Mouse (Mus musculus) embryonic facial prominence, embryonic 15.5 days (tissue): Measurements from ENCODE around the gene Pcnx. TPM values are rescaled to one million over a fixed set of nuclear protein-coding genes. Genes with fewer than 3 reads are reported as not detected.

ENCODE experiments used
- ATAC-seq: fragments of 200-750 bp; cut with Nextera tagmentation; 2 replicates; pipeline ENCODE4 v1.8.0; 2017; ENCODE audit warnings: low read depth, moderate TSS enrichment; ENCODE audit not compliant: insufficient number of reproducible peaks, low FRiP score, low TSS enrichment
- H3K27ac ChIP-seq: fragments of 300-500 bp; sonication (generic); replicated peaks from 2 replicates; pipeline ENCODE4 v1.5.1; 2015; ENCODE audit warnings: mild to moderate bottlenecking, inconsistent platforms
- H3K27me3 ChIP-seq: fragments of 300-500 bp; sonication (generic); 2 replicates; pipeline ENCODE4 v1.6.1; 2015; ENCODE audit warnings: inconsistent platforms
- H3K36me3 ChIP-seq: fragments of 300-500 bp; sonication (generic); 2 replicates; pipeline ENCODE4 v1.6.1; 2015; ENCODE audit warnings: mild to moderate bottlenecking, inconsistent platforms
- H3K4me1 ChIP-seq: fragments of 300-500 bp; sonication (generic); 2 replicates; pipeline ENCODE4 v1.6.1; 2015; ENCODE audit warnings: inconsistent platforms
- H3K4me2 ChIP-seq: fragments of 300-500 bp; sonication (generic); replicated peaks from 2 replicates; pipeline ENCODE4 v1.6.1; 2015; ENCODE audit warnings: mild to moderate bottlenecking, inconsistent platforms
- H3K4me3 ChIP-seq: fragments of 300-500 bp; sonication (generic); replicated peaks from 2 replicates; pipeline ENCODE4 v1.5.1; 2015; ENCODE audit warnings: mild to moderate bottlenecking, inconsistent platforms
- H3K9ac ChIP-seq: fragments of 300-500 bp; sonication (generic); 2 replicates; pipeline ENCODE4 v1.6.1; 2015; ENCODE audit warnings: inconsistent platforms
- H3K9me3 ChIP-seq: fragments of 300-500 bp; sonication (generic); replicated peaks from 2 replicates; pipeline ENCODE4 v1.6.1; 2016; ENCODE audit warnings: inconsistent platforms
- WGBS: fragments of 180-500 bp; shearing (Covaris S2); methylation state at CpG from one replicate; pipeline ENCODE4 v1.1.7; 2015; 5-methylcytosine and 5-hydroxymethylcytosine counted together
- polyA plus RNA-seq: library from polyadenylated mRNA; unstranded; fragments of >200 nt; fragmentation: Nextera tagmentation; extraction: Ambion mirVana; gene quantifications from 2 replicates; pipeline ENCODE4 v1.2.1, GENCODE M21; 2015

Gene Pcnx
- polyA plus RNA-seq, 1 experiment from 2014 or later = 11.0 TPM

GRCm38 (mm10) chr12:81927163-81927562 is 67.3 kb downstream of the Pcnx start:
- no peak overlapping the region for H3K4me2 ChIP-seq
- ATAC-seq = no peak
- H3K4me1 ChIP-seq = peaks cover 16% of the 10 kb centered on the region
- 0 out of 2 replicates have a peak, but pooled peaks cover 3% of the 10 kb centered on the region for H3K36me3 ChIP-seq
- H3K9ac ChIP-seq = no peak overlapping the region
- H3K4me3 ChIP-seq = no peak overlapping the region
- H3K27me3 ChIP-seq = no peaks in the 10 kb centered on the region
- H3K27ac ChIP-seq = no peak overlapping the region
- 80% methylated on average over 5 of the region's 5 CpGs for WGBS
- H3K9me3 ChIP-seq = no peaks in the 10 kb centered on the region

- 55% methylated on average over 19 of the region's 19 CpGs for WGBS
- Histone ChIP-seq H3K4me3 (no peak overlapping the region), H3K4me1 (peaks cover 16% of the 10 kb centered on the region), H3K27ac (no peak overlapping the region), H3K27me3 (no peaks in the 10 kb centered on the region), H3K9ac (no peak overlapping the region), H3K9me3 (no peaks in the 10 kb centered on the region), H3K36me3 (0 out of 2 replicates have a peak, but pooled peaks cover 5% of the 10 kb centered on the region), H3K4me2 (no peak overlapping the region)
- ATAC-seq = no peak
These were observed 68.0 kb downstream of the Pcnx start for GRCm38 (mm10) chr12:81927643-81928381.

- H3K4me1 ChIP-seq = peaks cover 16% of the 10 kb centered on the region
- 56% methylated on average over 6 of the region's 6 CpGs for WGBS
- H3K4me3 ChIP-seq = no peak overlapping the region
- no peaks in the 10 kb centered on the region for H3K9me3 ChIP-seq
- ATAC-seq = no peak
- peaks cover 5% of the 10 kb centered on the region; the same call in 1 of the 2 replicates for H3K36me3 ChIP-seq
- H3K4me2 ChIP-seq = no peak overlapping the region
- no peak overlapping the region for H3K27ac ChIP-seq
- no peaks in the 10 kb centered on the region for H3K27me3 ChIP-seq
- no peak overlapping the region for H3K9ac ChIP-seq
These were observed 68.6 kb downstream of the Pcnx start for GRCm38 (mm10) chr12:81928382-81928770.

- H3K36me3 ChIP-seq = peaks cover 5% of the 10 kb centered on the region; the same call in 1 of the 2 replicates
- 79% methylated on average over 13 of the region's 13 CpGs for WGBS
- no peak overlapping the region for H3K4me3 ChIP-seq
- peaks cover 12% of the 10 kb centered on the region for H3K4me1 ChIP-seq
- no peaks in the 10 kb centered on the region for H3K27me3 ChIP-seq
- ATAC-seq = no peak
- no peak overlapping the region for H3K27ac ChIP-seq
- no peak overlapping the region for H3K9ac ChIP-seq
- no peaks in the 10 kb centered on the region for H3K9me3 ChIP-seq
- no peak overlapping the region for H3K4me2 ChIP-seq
These were observed 72.2 kb downstream of the Pcnx start for GRCm38 (mm10) chr12:81932015-81932414.

GRCm38 (mm10) chr12:81933430-81933829 is 73.6 kb downstream of the Pcnx start:
- H3K27me3 ChIP-seq = no peaks in the 10 kb centered on the region
- H3K36me3 ChIP-seq = peaks cover 5% of the 10 kb centered on the region; the same call in 1 of the 2 replicates
- no peak overlapping the region for H3K4me2 ChIP-seq
- H3K9me3 ChIP-seq = no peaks in the 10 kb centered on the region
- no peaks in the 10 kb centered on the region for H3K4me1 ChIP-seq
- H3K9ac ChIP-seq = no peak overlapping the region
- WGBS = 74% methylated on average over 5 of the region's 5 CpGs
- no peak overlapping the region for H3K4me3 ChIP-seq
- ATAC-seq = no peak
- H3K27ac ChIP-seq = no peak overlapping the region

- ATAC-seq = no peak
- 84% methylated on average over 5 of the region's 5 CpGs for WGBS
- Histone ChIP-seq H3K9ac (no peak overlapping the region), H3K4me3 (no peak overlapping the region), H3K9me3 (no peaks in the 10 kb centered on the region), H3K27ac (no peak overlapping the region), H3K4me1 (no peaks in the 10 kb centered on the region), H3K4me2 (no peak overlapping the region), H3K36me3 (peaks cover 5% of the 10 kb centered on the region; the same call in 1 of the 2 replicates), H3K27me3 (no peaks in the 10 kb centered on the region)
These were observed 74.7 kb downstream of the Pcnx start for GRCm38 (mm10) chr12:81934510-81934909.

GRCm38 (mm10) chr12:81936066-81936465 is 76.2 kb downstream of the Pcnx start:
- H3K9ac ChIP-seq = no peak overlapping the region
- H3K9me3 ChIP-seq = no peaks in the 10 kb centered on the region
- peaks cover 15% of the 10 kb centered on the region for H3K36me3 ChIP-seq
- no peaks in the 10 kb centered on the region for H3K4me1 ChIP-seq
- no peak overlapping the region for H3K4me2 ChIP-seq
- 75% methylated on average over 4 of the region's 4 CpGs for WGBS
- H3K27me3 ChIP-seq = no peaks in the 10 kb centered on the region
- H3K27ac ChIP-seq = no peak overlapping the region
- H3K4me3 ChIP-seq = no peak overlapping the region
- ATAC-seq = no peak

- WGBS = 82% methylated on average over 9 of the region's 9 CpGs
- H3K4me2 ChIP-seq = no peak overlapping the region
- H3K9me3 ChIP-seq = no peaks in the 10 kb centered on the region
- peaks cover 12% of the 10 kb centered on the region; the same call in 1 of the 2 replicates for H3K36me3 ChIP-seq
- no peak overlapping the region for H3K27ac ChIP-seq
- ATAC-seq = no peak
- H3K4me3 ChIP-seq = no peak overlapping the region
- no peaks in the 10 kb centered on the region for H3K27me3 ChIP-seq
- no peak overlapping the region for H3K9ac ChIP-seq
- no peaks in the 10 kb centered on the region for H3K4me1 ChIP-seq
These were observed 81.4 kb downstream of the Pcnx start for GRCm38 (mm10) chr12:81941191-81941590.

- no peak for ATAC-seq
- no peaks in the 10 kb centered on the region for H3K27me3 ChIP-seq
- 72% methylated on average over 12 of the region's 12 CpGs for WGBS
These were observed 83.7 kb downstream of the Pcnx start for GRCm38 (mm10) chr12:81943331-81944062.

GRCm38 (mm10) chr12:81949026-81949425 is 89.2 kb downstream of the Pcnx start:
- no peak overlapping the region for H3K9ac ChIP-seq
- no peaks in the 10 kb centered on the region for H3K27me3 ChIP-seq
- H3K4me2 ChIP-seq = no peak overlapping the region
- H3K27ac ChIP-seq = no peak overlapping the region
- H3K4me1 ChIP-seq = no peaks in the 10 kb centered on the region
- ATAC-seq = no peak
- H3K9me3 ChIP-seq = no peaks in the 10 kb centered on the region
- H3K36me3 ChIP-seq = peaks cover 18% of the 10 kb centered on the region
- 91% methylated on average over 6 of the region's 6 CpGs for WGBS
- no peak overlapping the region for H3K4me3 ChIP-seq

More at GRCm38 (mm10) chr12:81943331-81944062, 83.7 kb downstream of the Pcnx start:
- Histone ChIP-seq H3K9me3 (no peaks in the 10 kb centered on the region), H3K27ac (no peak overlapping the region), H3K9ac (no peak overlapping the region), H3K36me3 (peaks cover 12% of the 10 kb centered on the region; the same call in 1 of the 2 replicates), H3K4me2 (no peak overlapping the region), H3K4me3 (no peak overlapping the region), H3K4me1 (no peaks in the 10 kb centered on the region)

- Histone ChIP-seq H3K36me3 (peaks cover 18% of the 10 kb centered on the region), H3K4me3 (no peak overlapping the region), H3K4me2 (no peak overlapping the region), H3K4me1 (no peaks in the 10 kb centered on the region), H3K27me3 (no peaks in the 10 kb centered on the region), H3K27ac (no peak overlapping the region), H3K9me3 (no peaks in the 10 kb centered on the region), H3K9ac (no peak overlapping the region)
- ATAC-seq = no peak
- 93% methylated on average over 2 of the region's 2 CpGs for WGBS
These were observed 90.2 kb downstream of the Pcnx start for GRCm38 (mm10) chr12:81950016-81950415.
